Mouse (Mus musculus) left cerebral cortex, postnatal 25 days (tissue): ENCODE measurements at regions not wholly inside any gene's neighbourhood (a gene's known extent, or its start where the extent isn't known, plus 50 kb on each side); places are given as distances from the start of the nearest gene placed in this dataset.

Source experiments
- DNase-seq, 2 experiments: peaks; one replicate each; pipeline ENCODE4 v3.0.0; 2022; ENCODE audit warnings: low spot score in 2 of 2, mixed read lengths in 1 of 2
- intact Hi-C: fragments of 180-260 bp; cut with DNase I; formaldehyde crosslinking; loops from one replicate; pipeline ENCODE4 v1.15.1; 2025

DNA sequence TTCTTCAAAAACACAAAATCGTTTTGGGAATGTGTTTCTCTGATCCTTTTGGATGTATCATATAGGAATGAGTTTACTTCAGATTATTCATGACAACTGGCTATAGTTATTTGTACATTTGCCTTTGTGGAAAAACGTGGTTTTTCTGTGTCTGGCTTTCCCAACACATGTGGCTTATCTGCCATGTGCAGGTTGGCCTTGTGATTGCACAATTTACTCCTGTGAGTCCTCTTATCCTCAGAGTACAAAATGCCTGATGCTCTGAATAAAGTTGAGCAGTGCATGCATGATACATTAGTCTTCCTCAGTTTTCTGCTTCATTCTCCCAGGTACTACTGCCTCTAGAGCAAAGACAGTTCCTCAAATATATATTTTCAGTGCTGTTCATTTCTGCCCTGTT lies 881.6 kb downstream of the Lrfn5 start:
- DNase-seq: no peak
- intact Hi-C loops: no loop called here

- intact Hi-C loops: no loop called here
- no peak for DNase-seq
These were observed 905.7 kb downstream of the Lrfn5 start for GRCm38 (mm10) chr12:62428692-62429091.

DNA sequence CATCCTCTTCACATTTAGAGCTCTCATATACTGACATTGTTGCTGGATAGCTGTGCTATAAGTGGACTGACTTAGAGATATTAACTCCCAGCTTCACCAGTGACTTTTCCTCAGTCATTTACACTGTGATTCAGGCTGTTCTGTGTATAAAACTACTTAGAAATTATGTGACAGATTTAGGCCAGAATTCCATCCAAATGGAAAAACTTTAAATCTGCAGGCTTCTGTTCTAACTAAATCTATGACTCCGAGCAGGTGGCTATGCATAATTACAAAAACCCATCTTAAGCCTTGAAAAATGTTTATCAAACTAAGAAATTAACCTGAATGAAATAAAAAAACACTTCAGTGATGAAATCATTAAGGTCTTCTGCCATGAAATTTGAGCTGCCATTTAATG lies 927.7 kb downstream of the Lrfn5 start:
- intact Hi-C loops: no loop called here
- peak in 1 of 2 experiments; percentile 45 for DNase-seq

DNA sequence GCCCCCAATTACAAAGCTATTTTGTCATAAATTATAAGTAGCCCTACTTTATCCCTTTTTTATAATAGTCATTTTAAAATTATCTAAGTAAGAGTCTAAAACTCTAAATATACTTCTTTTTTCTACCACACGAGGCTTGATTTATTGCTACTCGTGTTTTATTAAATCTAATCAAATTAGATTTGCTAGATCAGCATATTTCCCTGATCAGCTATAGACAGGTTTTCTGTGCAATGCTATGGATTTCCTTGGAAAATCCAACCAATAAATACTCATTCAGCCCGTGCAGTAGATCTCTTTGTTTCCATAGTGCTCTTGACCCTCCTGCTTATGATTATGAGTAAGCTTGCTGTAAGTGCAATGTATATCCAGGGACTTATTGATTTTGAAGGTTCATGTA lies 960.4 kb downstream of the Lrfn5 start:
- intact Hi-C loops: no loop called here
- no peak for DNase-seq

GRCm38 (mm10) chr12:62528524-62528923 lies 1005.6 kb downstream of the Lrfn5 start:
- no peak for DNase-seq
- intact Hi-C loops: no loop called here

GRCm38 (mm10) chr12:62552384-62552783 lies 1029.4 kb downstream of the Lrfn5 start:
- intact Hi-C loops: no loop called here

DNA sequence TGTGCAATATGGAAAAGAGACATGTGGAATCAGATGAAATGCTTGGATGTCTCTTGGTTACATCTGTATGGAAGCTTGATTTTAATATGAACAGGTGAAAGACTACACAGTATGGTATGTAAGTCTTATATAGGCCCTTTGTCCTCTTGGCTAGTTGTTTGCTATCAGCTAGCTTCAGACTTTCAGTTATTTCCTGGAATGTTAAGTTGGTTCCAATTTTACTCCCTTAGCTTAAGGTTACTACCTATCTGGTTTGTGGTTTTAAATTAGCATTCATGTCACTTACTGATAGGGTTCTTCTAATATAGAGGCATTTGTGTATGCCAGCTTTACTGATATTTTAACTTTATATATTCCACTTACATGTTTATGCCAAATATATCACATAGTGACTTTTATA lies 1031.7 kb downstream of the Lrfn5 start:
- no peak for DNase-seq
- intact Hi-C loops: no loop called here

More at GRCm38 (mm10) chr12:62552384-62552783, 1029.4 kb downstream of the Lrfn5 start:
- no peak for DNase-seq

- intact Hi-C loops: no loop called here
These were observed 1040.8 kb downstream of the Lrfn5 start for GRCm38 (mm10) chr12:62563799-62564198.

More at GRCm38 (mm10) chr12:62563799-62564198, 1040.8 kb downstream of the Lrfn5 start:
- no peak for DNase-seq
